8 mouse cellular contexts compared by ENCODE assay signal in the genomic region with DNA sequence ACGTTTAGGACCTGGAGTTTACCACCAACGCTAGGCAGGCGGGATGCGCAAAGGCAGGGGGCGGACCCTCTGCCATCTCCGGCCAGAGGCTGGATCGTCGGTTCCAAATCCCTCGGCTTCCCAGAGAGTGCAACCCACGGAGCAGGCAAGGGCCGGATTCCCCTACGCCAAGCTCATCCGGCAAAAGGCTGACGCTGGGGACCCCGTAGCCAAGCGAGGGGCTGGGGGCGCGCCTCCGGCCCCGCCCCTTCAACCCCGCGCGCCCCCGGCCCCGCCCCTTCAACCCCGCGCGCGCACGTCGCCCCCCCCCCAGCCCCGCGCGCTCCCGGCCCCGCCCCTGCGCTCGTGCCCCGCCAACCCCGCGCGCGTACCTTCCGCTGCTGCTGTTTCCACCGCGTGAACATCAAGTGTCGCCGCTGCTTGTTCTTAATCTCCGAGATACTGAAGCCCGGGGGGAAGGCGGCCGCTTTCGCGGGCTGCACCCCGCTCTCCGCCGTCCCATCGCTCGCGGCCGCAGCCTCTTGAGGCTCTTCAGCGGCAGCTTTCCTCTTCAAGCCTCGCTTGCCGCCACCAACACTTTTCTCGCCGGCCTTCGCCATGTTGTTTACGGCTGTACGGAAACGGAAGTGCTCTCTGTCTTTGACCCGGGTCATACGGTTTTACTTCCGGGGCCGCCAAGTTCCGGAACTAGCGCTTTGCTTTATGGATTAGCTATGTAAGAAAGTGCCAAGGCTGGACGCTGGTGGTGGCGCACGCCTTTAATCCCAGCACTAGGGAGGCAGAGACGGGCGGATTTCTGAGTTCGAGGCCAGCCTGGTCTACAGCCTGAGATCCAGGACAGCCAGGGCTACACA. TPM values are rescaled to one million over a fixed set of nuclear protein-coding genes. Genes with fewer than 3 reads are reported as not detected.
A peak's percentile ranks its signal among the peaks of the same experiment; 100 is the strongest.
DNase-seq lines count a peak whose midpoint lies in the region; ATAC-seq and TF ChIP-seq lines count a peak whose summit lies in the region.

Gene Rpf1 (minus strand): TSS at position 632 of the 854 bp plus-strand sequence.

- no peaks in the 10 kb centered on the region for H3K9me3 ChIP-seq in megakaryocyte, embryonic 14.5 days

- no peak for TF ChIP-seq CTCF in cortical plate, adult 2 months (IDR thresholded peaks at IDR 0.05; ENCODE audit: extremely low read depth, insufficient read depth, low read length)

- H3K27me3 ChIP-seq in megakaryocyte, embryonic 14.5 days (replicated peaks): peaks cover 2% of the 10 kb centered on the region

- TF ChIP-seq POLR2A in cortical plate, adult 2 months (IDR thresholded peaks at IDR 0.05; ENCODE audit: extremely low read depth, insufficient read depth, low read length): 0 out of 2 replicates have a peak, but pooled peaks have one; percentile 38

- H3K36me3 ChIP-seq in megakaryocyte, embryonic 14.5 days (replicated peaks; ENCODE audit: low read length): peaks cover 30% of the 10 kb centered on the region

- H3K4me3 ChIP-seq in cortical plate, adult 2 months (ENCODE audit: insufficient read depth, low read length): peak within 1 kb of the TSS; percentile 95
- H3K4me3 ChIP-seq in megakaryocyte, embryonic 14.5 days (replicated peaks): peak within 1 kb of the TSS; percentile 98

- peaks cover 1% of the 10 kb centered on the region; the same call in 1 of the 2 replicates for H3K4me1 ChIP-seq in cortical plate, adult 2 months (ENCODE audit: control insufficient read depth, insufficient read depth, low read length)
- peaks cover 11% of the 10 kb centered on the region; the same call in 1 of the 2 replicates for H3K4me1 ChIP-seq in megakaryocyte, embryonic 14.5 days

- peak; percentile 96 for ATAC-seq in activated CD4-positive, CD25-positive, alpha-beta regulatory T cell, adult 4 months

- peak within 1 kb of the TSS; percentile 97 for H3K27ac ChIP-seq in cortical plate, adult 2 months (ENCODE audit: insufficient read depth, low read length)

- peak; percentile 83 to 87 for DNase-seq in gastrocnemius, adult 8-10 months (ENCODE audit: low spot score in 2 of 2)
- DNase-seq in hindlimb bud, embryonic 11.5 days (ENCODE audit: extremely low spot score, low read depth, low spot score): peak; percentile 77
- DNase-seq in left cerebral cortex, adult 8-10 months (ENCODE audit: low spot score in 2 of 2): peak; percentile 86 to 91
- peak; percentile 93 to 96 for DNase-seq in right cerebral cortex, postnatal 10 days (ENCODE audit: low spot score in 2 of 2)
- peak; percentile 84 for DNase-seq in urinary bladder, postnatal 25 days (ENCODE audit: low spot score)

RNA-seq across cellular contexts. Expression of gene Rpf1, which starts in this region (rescaled TPM):
- polyA plus RNA-seq in activated CD4-positive, CD25-positive, alpha-beta regulatory T cell, adult 4 months (2017; shearing (Covaris generic)): 10 to 100 TPM; 43.8 to 44.1 TPM
- polyA plus RNA-seq in cortical plate, adult 2 months (2012; rRNA removed): 18.4 and 19.6 TPM in 2 replicates
- total RNA-seq in gastrocnemius, adult 8-10 months (2022): 10 to 100 TPM; 10.1 to 13.6 (median 11.7) TPM
- total RNA-seq in left cerebral cortex, adult 8-10 months (2022): 10 to 100 TPM; 17.3 to 19.8 (median 17.8) TPM
- 6.6 and 9.7 TPM in 2 replicates for polyA plus RNA-seq in megakaryocyte, embryonic 14.5 days (2012; ENCODE audit: insufficient read depth, low replicate concordance)

Comparison
In these comparisons a context has a peak if more than half of its experiments do, and no peak if none do; other contexts are left out.
1. Peak in every context shown above with its lines: DNase-seq, ATAC-seq, H3K4me3 ChIP-seq and H3K27ac ChIP-seq.